Mouse (Mus musculus) E14TG2a.4 (cell line): ENCODE data around the gene Yipf2.

Source experiments
- CTCF ChIP-seq: conservative IDR thresholded peaks from 2 replicates; pipeline ENCODE4 v1.5.1; 2014; ENCODE audit warnings: low read length
- NANOG ChIP-seq: IDR thresholded peaks from 2 replicates; pipeline ENCODE4 v1.6.1; 2014; ENCODE audit warnings: borderline replicate concordance, low read length, mixed read lengths

GRCm38 (mm10) chr9:21639031-21639430 is 46.4 kb upstream of the Yipf2 start:
- no peak for TF ChIP-seq CTCF
- no peak for TF ChIP-seq NANOG
